Mouse (Mus musculus) CH12.LX (cell line): ENCODE results near the gene Gm28269. TPM values are rescaled to one million over a fixed set of nuclear protein-coding genes. Genes with fewer than 3 reads are reported as not detected.

Experiments used
- polyA plus RNA-seq: library from polyadenylated mRNA; unstranded; fragments of >175 nt; gene quantifications from 2 replicates; pipeline ENCODE4 v1.2.1, GENCODE M21; 2012; ENCODE audit warnings: low read depth; ENCODE audit not compliant: insufficient read length
- total RNA-seq, 2 experiments: library from RNA; depleted of rRNA; stranded (reverse); fragments of 300-350 nt in 1 of 2; fragments of >200 nt in 1 of 2; gene quantifications; 2 replicates each; pipeline ENCODE4 v1.2.3; 2012 to 2014

Gm28269 gene
- total and polyA plus RNA-seq, 3 experiments, result not detected

Other genes with a start within 250 kb of the Gm28269 start
- not detected in 2 replicates for gene Slc6a14, start 30.2 kb downstream of the Gm28269 start, total RNA-seq (2012; rRNA removed)
- gene Slc6a14, start 30.2 kb downstream of the Gm28269 start, total RNA-seq (2014; rRNA removed), result not detected in 2 replicates
- gene Slc6a14, start 30.2 kb downstream of the Gm28269 start, polyA plus RNA-seq, result not detected in 2 replicates